In the genomic region with DNA sequence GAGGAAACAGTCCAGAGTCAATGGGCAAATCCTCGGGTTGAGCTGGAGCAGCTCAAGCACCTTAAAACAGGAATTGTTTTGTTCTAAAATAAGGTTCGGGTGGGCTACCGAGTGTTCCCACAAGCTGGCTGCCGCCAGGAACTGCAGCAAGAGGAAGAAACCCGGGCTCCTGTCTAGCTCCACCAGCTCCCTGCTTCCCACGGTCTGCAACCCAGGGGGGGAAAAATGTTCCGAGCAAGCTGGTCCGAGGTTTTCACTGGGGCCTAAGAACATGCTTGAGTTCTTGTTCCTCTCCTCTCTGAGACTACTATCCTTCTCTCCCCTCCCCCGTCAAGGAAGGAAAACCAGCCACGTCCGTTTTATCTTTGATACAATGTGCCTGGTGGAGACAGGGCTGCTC, we compare ENCODE assay signal across 13 mouse cellular contexts.
DNase-seq lines count a peak whose midpoint lies in the region; ATAC-seq and TF ChIP-seq lines count a peak whose summit lies in the region.
"Had no signal": no experiment of that assay in that cellular context is flagged by ENCODE, and none has a peak within 500 bp of the region (broad histone marks: within the 10 kb centered on the region; RNA-seq: fewer than 3 reads in every experiment).

No protein-coding gene starts in this region.

- no peak overlapping the region for H3K4me3 ChIP-seq in heart, embryonic 15.5 days
- H3K4me3 ChIP-seq in lung, embryonic 14.5 days (ENCODE audit: low read depth, low read length) = no peak overlapping the region
- H3K4me3 ChIP-seq in embryonic facial prominence, embryonic 10.5 days = no peak overlapping the region
- H3K4me3 ChIP-seq in limb, embryonic 14.5 days (replicated peaks; ENCODE audit: low read length) = no peak overlapping the region
- H3K4me3 ChIP-seq: neural tube, embryonic 13.5 days had no signal

- 12% methylated on average over 11 of the region's 11 CpGs for WGBS in heart, embryonic 15.5 days
- 25% methylated on average over 11 of the region's 11 CpGs for WGBS in lung, embryonic 14.5 days
- WGBS in embryonic facial prominence, embryonic 10.5 days = 41% methylated on average over 11 of the region's 11 CpGs
- WGBS in limb, embryonic 14.5 days = 37% methylated on average over 11 of the region's 11 CpGs

- peak overlapping the region; percentile 32; the same call in 1 of the 2 replicates for H3K4me2 ChIP-seq in heart, embryonic 15.5 days
- H3K4me2 ChIP-seq in lung, embryonic 14.5 days = 0 out of 2 replicates have a peak overlapping the region, but pooled peaks have one; percentile 27
- H3K4me2 ChIP-seq in limb, embryonic 14.5 days (replicated peaks; ENCODE audit: low read depth, low read length, severe bottlenecking) = no peak overlapping the region
- H3K4me2 ChIP-seq: neural tube, embryonic 13.5 days had no signal

- H3K27ac ChIP-seq in heart, embryonic 15.5 days = no peak overlapping the region
- H3K27ac ChIP-seq in lung, embryonic 14.5 days (ENCODE audit: low read depth) = peak overlapping the region; percentile 11; the same call in 1 of the 2 replicates
- peak overlapping the region; percentile 10; the same call in 1 of the 2 replicates for H3K27ac ChIP-seq in embryonic facial prominence, embryonic 10.5 days (replicated peaks)
- no peak overlapping the region for H3K27ac ChIP-seq in limb, embryonic 14.5 days (replicated peaks; ENCODE audit: low read depth, low read length)
- H3K27ac ChIP-seq: neural tube, embryonic 13.5 days had no signal

- TF ChIP-seq POLR2A in limb, embryonic 14.5 days (IDR thresholded peaks at IDR 0.05; ENCODE audit: borderline replicate concordance, extremely low read depth, insufficient read depth, insufficient read length) = no peak

- no peaks in the 10 kb centered on the region for H3K36me3 ChIP-seq in heart, embryonic 15.5 days
- no peaks in the 10 kb centered on the region for H3K36me3 ChIP-seq in lung, embryonic 14.5 days (ENCODE audit: insufficient read depth)
- H3K36me3 ChIP-seq in embryonic facial prominence, embryonic 10.5 days (replicated peaks) = no peaks in the 10 kb centered on the region
- H3K36me3 ChIP-seq in limb, embryonic 14.5 days (ENCODE audit: control insufficient read depth, insufficient read depth, low read length) = no peaks in the 10 kb centered on the region
- H3K36me3 ChIP-seq: neural tube, embryonic 13.5 days had no signal

- ATAC-seq in heart, embryonic 15.5 days (replicated peaks; ENCODE audit: insufficient number of reproducible peaks, insufficient read depth, low FRiP score, low read depth) = no peak
- ATAC-seq in lung, embryonic 14.5 days (ENCODE audit: insufficient read depth) = no peak
- no peak for ATAC-seq in limb, embryonic 14.5 days (ENCODE audit: low FRiP score, low read depth)

- H3K9me3 ChIP-seq in heart, embryonic 15.5 days (replicated peaks) = no peaks in the 10 kb centered on the region
- H3K9me3 ChIP-seq in lung, embryonic 14.5 days (ENCODE audit: low read depth, low read length) = no peaks in the 10 kb centered on the region
- no peaks in the 10 kb centered on the region for H3K9me3 ChIP-seq in embryonic facial prominence, embryonic 10.5 days
- no peaks in the 10 kb centered on the region for H3K9me3 ChIP-seq in limb, embryonic 14.5 days (ENCODE audit: control insufficient read depth, low read length)
- H3K9me3 ChIP-seq: neural tube, embryonic 13.5 days had no signal

- no peak for TF ChIP-seq CTCF in lung, embryonic 14.5 days (IDR thresholded peaks at IDR 0.05; ENCODE audit: low read depth)

- H3K27me3 ChIP-seq in heart, embryonic 15.5 days = no peaks in the 10 kb centered on the region
- H3K27me3 ChIP-seq in lung, embryonic 14.5 days (ENCODE audit: insufficient read depth, low read length) = no peaks in the 10 kb centered on the region
- peaks cover 15% of the 10 kb centered on the region; the same call in 1 of the 2 replicates for H3K27me3 ChIP-seq in embryonic facial prominence, embryonic 10.5 days (replicated peaks; ENCODE audit: low read depth, poor library complexity, severe bottlenecking)
- no peaks in the 10 kb centered on the region for H3K27me3 ChIP-seq in limb, embryonic 14.5 days (ENCODE audit: control insufficient read depth, insufficient read depth, low read length)

- peaks cover 56% of the 10 kb centered on the region for H3K4me1 ChIP-seq in heart, embryonic 15.5 days (replicated peaks)
- peaks cover 26% of the 10 kb centered on the region for H3K4me1 ChIP-seq in lung, embryonic 14.5 days (ENCODE audit: insufficient read depth)
- peaks cover 69% of the 10 kb centered on the region for H3K4me1 ChIP-seq in embryonic facial prominence, embryonic 10.5 days
- H3K4me1 ChIP-seq in limb, embryonic 14.5 days (ENCODE audit: control insufficient read depth, insufficient read depth, low read length) = peaks cover 57% of the 10 kb centered on the region

- DNase-seq in heart, adult 9 months (ENCODE audit: low spot score in 2 of 2) = no peak
- DNase-seq in lung, embryonic 14.5 days = no peak
- DNase-seq in lung, postnatal 14 days = no peak
- no peak for DNase-seq in embryonic facial prominence, embryonic 10.5 days (ENCODE audit: low spot score)
- DNase-seq in limb, embryonic 14.5 days (ENCODE audit: low spot score) = no peak
- no peak for DNase-seq in thymus, adult 18-20 months
- DNase-seq in spleen, postnatal 4 days (ENCODE audit: low spot score in 2 of 2) = no peak
- DNase-seq: cerebellum, postnatal 25 days; kidney, adult 9 months; layer of hippocampus, postnatal 36 days; lung, postnatal 10 days had no signal

- H3K9ac ChIP-seq in heart, embryonic 15.5 days = no peak overlapping the region
- no peak overlapping the region for H3K9ac ChIP-seq in lung, embryonic 14.5 days
- H3K9ac ChIP-seq in limb, embryonic 14.5 days (ENCODE audit: low read depth, low read length, severe bottlenecking) = 0 out of 2 replicates have a peak overlapping the region, but pooled peaks have one; percentile 9
- H3K9ac ChIP-seq: neural tube, embryonic 13.5 days had no signal

Comparison
In these comparisons a context has a peak if more than half of its experiments do, and no peak if none do; other contexts are left out.
1. H3K27ac ChIP-seq: peak in lung, embryonic 14.5 days (single experiment) and embryonic facial prominence, embryonic 10.5 days (single experiment); none in heart, embryonic 15.5 days (single experiment) and limb, embryonic 14.5 days (single experiment).